Mouse (Mus musculus): ENCODE measurements around the gene Gm17359. TPM values are rescaled to one million over a fixed set of nuclear protein-coding genes. Genes with fewer than 3 reads are reported as not detected.

Gene Gm17359
- total and polyA plus RNA-seq, 3 experiments: not detected

DNA sequence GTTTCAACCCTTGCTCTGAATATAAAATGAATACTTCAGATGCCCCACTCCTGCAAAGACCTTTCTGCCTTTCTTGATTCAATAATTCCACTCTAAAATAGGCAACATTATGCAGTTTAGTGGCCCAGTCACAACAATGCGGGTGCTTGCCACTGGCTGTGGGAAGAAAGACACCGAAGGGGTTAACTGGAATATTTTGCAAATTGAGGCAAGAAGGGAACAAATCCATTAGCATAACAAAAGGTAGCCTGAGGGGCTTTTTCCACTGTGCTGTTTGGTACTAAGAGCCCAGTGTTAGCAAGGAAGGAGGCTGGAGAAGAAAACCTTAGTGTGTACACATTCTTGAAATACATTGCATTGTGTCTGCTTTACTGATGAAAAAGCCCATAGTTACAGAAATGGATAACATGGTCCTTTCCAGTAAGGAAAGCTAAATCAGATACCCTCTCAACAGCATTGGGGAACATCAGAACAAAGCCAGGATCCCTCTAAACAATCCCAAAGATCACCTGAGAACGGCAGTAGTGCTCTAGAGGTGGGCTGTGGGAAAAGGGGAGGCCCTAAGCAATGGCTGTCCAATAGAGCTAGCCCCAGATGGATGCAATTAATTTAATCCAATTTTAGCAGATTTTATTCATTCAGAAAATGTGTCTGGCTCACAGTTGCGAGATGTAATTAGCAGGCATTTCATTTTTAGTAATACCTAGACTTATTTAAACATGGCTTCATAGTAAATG, 80.7 kb downstream of the Gm17359 start:
- H3K4me3 ChIP-seq (ENCODE audit: low read depth, low read length): no peak overlapping the region
- TF ChIP-seq GATA1 (IDR thresholded peaks at IDR 0.05; ENCODE audit: borderline replicate concordance, low read length): no peak
- no peak for TF ChIP-seq POLR2AphosphoS5 (IDR thresholded peaks at IDR 0.05; ENCODE audit: insufficient replicate concordance, low read depth, low read length)
- TF ChIP-seq GATA2 (IDR thresholded peaks at IDR 0.05; ENCODE audit: borderline replicate concordance, low read depth, low read length): no peak
- TF ChIP-seq TAL1 (conservative IDR thresholded peaks at IDR 0.05; ENCODE audit: low read depth, low read length): no peak
- no peak for TF ChIP-seq CTCF (IDR thresholded peaks at IDR 0.05; ENCODE audit: low read depth, low read length)
- ATAC-seq (ENCODE audit: extremely low read depth, insufficient number of reproducible peaks, low FRiP score, poor library complexity, severe bottlenecking) (no peak), DNase-seq (ENCODE audit: low spot score) (no peak)
- no peaks in the 10 kb centered on the region for H3K36me3 ChIP-seq (replicated peaks)
- H3K27me3 ChIP-seq (ENCODE audit: insufficient read depth, low read length): peaks cover 20% of the 10 kb centered on the region
- H3K9me3 ChIP-seq (replicated peaks): no peaks in the 10 kb centered on the region
- no peaks in the 10 kb centered on the region for H3K4me1 ChIP-seq (ENCODE audit: insufficient read depth, low read depth, low read length)

DNA sequence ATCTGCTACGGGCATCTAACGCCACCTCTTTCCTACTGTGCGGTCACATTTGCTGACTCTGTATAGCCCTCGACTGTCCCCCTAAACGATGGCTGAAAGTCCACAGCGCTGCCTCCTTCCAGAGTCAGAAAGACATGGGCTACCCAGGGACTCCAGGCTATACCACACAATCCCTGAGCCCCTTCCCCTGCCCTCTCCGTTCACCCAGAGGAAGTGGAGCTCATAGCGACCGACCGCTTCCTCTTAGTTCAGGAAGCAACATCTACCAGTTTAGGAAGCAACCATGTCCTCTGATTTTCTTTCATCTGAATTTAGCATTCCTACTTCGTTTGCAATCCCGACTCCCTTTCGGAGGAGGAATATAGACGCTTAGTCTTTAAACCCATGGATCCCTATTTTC, 82.5 kb downstream of the Gm17359 start:
- TF ChIP-seq GATA1 (IDR thresholded peaks at IDR 0.05; ENCODE audit: borderline replicate concordance, low read length) (no peak), GATA2 (IDR thresholded peaks at IDR 0.05; ENCODE audit: borderline replicate concordance, low read depth, low read length) (no peak), POLR2AphosphoS5 (IDR thresholded peaks at IDR 0.05; ENCODE audit: insufficient replicate concordance, low read depth, low read length) (no peak), TAL1 (conservative IDR thresholded peaks at IDR 0.05; ENCODE audit: low read depth, low read length) (no peak)

DNA sequence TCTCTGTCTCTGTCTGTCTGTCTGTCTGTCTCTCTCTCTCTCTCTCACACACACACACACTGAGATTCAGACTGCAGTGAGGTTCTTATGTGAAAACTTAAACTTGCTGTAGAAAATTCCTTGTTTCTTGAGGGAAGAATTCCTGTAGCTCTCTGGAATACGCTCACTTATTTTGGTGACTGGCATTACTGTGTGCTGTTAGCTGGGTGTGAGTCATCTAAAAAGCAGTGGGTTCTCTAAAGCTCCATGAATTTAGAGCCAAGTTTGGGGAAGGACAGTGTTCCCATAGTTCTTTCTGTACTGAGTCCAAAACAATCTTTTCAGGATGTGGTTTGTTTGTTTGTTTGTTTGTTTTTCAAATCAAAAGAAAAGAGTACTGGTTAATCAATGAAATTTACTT, 89.0 kb downstream of the Gm17359 start:
- no peaks in the 10 kb centered on the region for H3K36me3 ChIP-seq (replicated peaks)
- DNase-seq (ENCODE audit: low spot score) (no peak), ATAC-seq (ENCODE audit: extremely low read depth, insufficient number of reproducible peaks, low FRiP score, poor library complexity, severe bottlenecking) (no peak)
- TF ChIP-seq TAL1 (conservative IDR thresholded peaks at IDR 0.05; ENCODE audit: low read depth, low read length) (no peak), GATA2 (IDR thresholded peaks at IDR 0.05; ENCODE audit: borderline replicate concordance, low read depth, low read length) (no peak), POLR2AphosphoS5 (IDR thresholded peaks at IDR 0.05; ENCODE audit: insufficient replicate concordance, low read depth, low read length) (no peak), GATA1 (IDR thresholded peaks at IDR 0.05; ENCODE audit: borderline replicate concordance, low read length) (no peak), CTCF (IDR thresholded peaks at IDR 0.05; ENCODE audit: low read depth, low read length) (no peak)
- H3K9me3 ChIP-seq (replicated peaks): no peaks in the 10 kb centered on the region
- peaks cover 3% of the 10 kb centered on the region; the same call in 1 of the 2 replicates for H3K4me1 ChIP-seq (ENCODE audit: insufficient read depth, low read depth, low read length)
- H3K4me3 ChIP-seq (ENCODE audit: low read depth, low read length): no peak overlapping the region
- H3K27me3 ChIP-seq (ENCODE audit: insufficient read depth, low read length): peaks cover 31% of the 10 kb centered on the region

More for the DNA sequence above, 82.5 kb downstream of the Gm17359 start:
- Histone ChIP-seq H3K4me3 (ENCODE audit: low read depth, low read length) (no peak overlapping the region), H3K9me3 (replicated peaks) (no peaks in the 10 kb centered on the region), H3K4me1 (ENCODE audit: insufficient read depth, low read depth, low read length) (no peaks in the 10 kb centered on the region), H3K27me3 (ENCODE audit: insufficient read depth, low read length) (peaks cover 17% of the 10 kb centered on the region), H3K36me3 (replicated peaks) (no peaks in the 10 kb centered on the region)
- ATAC-seq (ENCODE audit: extremely low read depth, insufficient number of reproducible peaks, low FRiP score, poor library complexity, severe bottlenecking) (no peak), DNase-seq (ENCODE audit: low spot score) (no peak)

DNA sequence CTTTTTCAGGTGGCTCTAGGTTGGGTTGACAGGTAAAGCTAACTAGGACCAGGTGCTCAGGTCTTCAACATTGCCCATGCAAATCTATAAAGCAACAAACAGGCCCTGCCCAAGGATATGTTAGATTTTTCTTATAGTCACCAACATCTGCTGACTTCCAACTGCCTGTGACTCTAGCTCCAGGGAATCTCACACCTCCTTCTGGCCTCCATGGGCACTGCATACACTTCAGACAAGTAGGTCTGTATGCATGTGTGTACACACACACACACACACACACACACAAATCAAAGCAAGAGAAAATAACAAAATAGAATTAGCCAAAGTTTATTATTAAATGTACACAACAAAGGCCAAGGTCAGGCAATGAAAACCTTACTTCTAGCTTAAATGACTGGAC, 97.1 kb downstream of the Gm17359 start:
- H3K36me3 ChIP-seq (replicated peaks): no peaks in the 10 kb centered on the region
- no peak overlapping the region for H3K4me3 ChIP-seq (ENCODE audit: low read depth, low read length)
- peaks cover 22% of the 10 kb centered on the region for H3K27me3 ChIP-seq (ENCODE audit: insufficient read depth, low read length)
- TF ChIP-seq GATA2 (IDR thresholded peaks at IDR 0.05; ENCODE audit: borderline replicate concordance, low read depth, low read length) (no peak), POLR2AphosphoS5 (IDR thresholded peaks at IDR 0.05; ENCODE audit: insufficient replicate concordance, low read depth, low read length) (no peak), TAL1 (conservative IDR thresholded peaks at IDR 0.05; ENCODE audit: low read depth, low read length) (no peak), GATA1 (IDR thresholded peaks at IDR 0.05; ENCODE audit: borderline replicate concordance, low read length) (no peak), CTCF (IDR thresholded peaks at IDR 0.05; ENCODE audit: low read depth, low read length) (no peak)
- no peaks in the 10 kb centered on the region for H3K9me3 ChIP-seq (replicated peaks)
- peaks cover 3% of the 10 kb centered on the region for H3K4me1 ChIP-seq (ENCODE audit: insufficient read depth, low read depth, low read length)
- no peak for DNase-seq (ENCODE audit: low spot score)
- ATAC-seq (ENCODE audit: extremely low read depth, insufficient number of reproducible peaks, low FRiP score, poor library complexity, severe bottlenecking): no peak

DNA sequence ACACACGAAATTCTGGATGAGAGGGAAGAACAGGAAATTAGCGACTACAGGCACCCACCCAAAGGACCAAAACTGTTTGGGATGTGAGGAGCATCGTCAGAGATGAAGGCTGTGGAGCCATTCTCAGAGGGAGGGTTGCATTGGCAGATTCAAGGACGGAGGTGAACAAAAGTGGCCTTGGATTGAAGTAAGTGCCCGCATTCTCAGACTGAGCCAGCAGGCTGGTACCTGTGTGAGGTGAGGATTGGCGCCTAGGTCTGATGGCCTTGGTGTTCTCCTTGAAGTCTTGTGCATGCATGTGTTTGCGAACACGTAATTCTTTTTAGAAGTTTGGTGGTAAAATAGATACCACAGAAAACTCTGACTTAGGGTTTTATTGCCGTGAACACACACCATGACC, 98.0 kb downstream of the Gm17359 start:
- ATAC-seq (ENCODE audit: extremely low read depth, insufficient number of reproducible peaks, low FRiP score, poor library complexity, severe bottlenecking): no peak
- H3K9me3 ChIP-seq (replicated peaks): no peaks in the 10 kb centered on the region

DNA sequence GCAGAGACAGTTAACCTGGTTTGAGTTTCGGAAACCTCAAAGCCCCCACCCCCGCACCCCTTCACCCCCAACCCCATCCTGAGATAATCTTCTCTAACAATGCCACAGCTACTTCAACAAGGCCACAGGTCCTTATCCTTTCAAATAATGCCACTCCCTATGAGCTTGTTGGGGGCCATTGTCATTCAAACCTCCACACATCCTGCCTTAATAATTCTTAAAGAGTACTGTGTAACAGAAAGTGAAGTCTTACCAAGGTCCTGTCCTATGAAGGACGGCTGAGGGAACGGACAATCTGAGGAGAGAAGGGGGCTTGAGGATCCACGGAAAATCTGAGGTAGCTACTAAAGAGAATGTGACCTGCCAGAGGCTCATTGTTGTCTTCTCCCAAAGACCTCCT, 98.5 kb downstream of the Gm17359 start:
- DNase-seq (ENCODE audit: low spot score): no peak

More for the DNA sequence above, 98.0 kb downstream of the Gm17359 start:
- TF ChIP-seq GATA2 (IDR thresholded peaks at IDR 0.05; ENCODE audit: borderline replicate concordance, low read depth, low read length) (no peak), GATA1 (IDR thresholded peaks at IDR 0.05; ENCODE audit: borderline replicate concordance, low read length) (no peak), TAL1 (conservative IDR thresholded peaks at IDR 0.05; ENCODE audit: low read depth, low read length) (no peak)
- H3K4me1 ChIP-seq (ENCODE audit: insufficient read depth, low read depth, low read length): peaks cover 3% of the 10 kb centered on the region; the same call in 1 of the 2 replicates
- peaks cover 20% of the 10 kb centered on the region for H3K27me3 ChIP-seq (ENCODE audit: insufficient read depth, low read length)
- no peaks in the 10 kb centered on the region for H3K36me3 ChIP-seq (replicated peaks)
- no peak for DNase-seq (ENCODE audit: low spot score)
- no peak overlapping the region for H3K4me3 ChIP-seq (ENCODE audit: low read depth, low read length)

More for the DNA sequence above, 98.5 kb downstream of the Gm17359 start:
- Histone ChIP-seq H3K4me1 (ENCODE audit: insufficient read depth, low read depth, low read length) (peaks cover 3% of the 10 kb centered on the region; the same call in 1 of the 2 replicates), H3K9me3 (replicated peaks) (no peaks in the 10 kb centered on the region), H3K4me3 (ENCODE audit: low read depth, low read length) (no peak overlapping the region), H3K27me3 (ENCODE audit: insufficient read depth, low read length) (peaks cover 16% of the 10 kb centered on the region), H3K36me3 (replicated peaks) (no peaks in the 10 kb centered on the region)
- ATAC-seq (ENCODE audit: extremely low read depth, insufficient number of reproducible peaks, low FRiP score, poor library complexity, severe bottlenecking): no peak
- TF ChIP-seq TAL1 (conservative IDR thresholded peaks at IDR 0.05; ENCODE audit: low read depth, low read length) (no peak), GATA2 (IDR thresholded peaks at IDR 0.05; ENCODE audit: borderline replicate concordance, low read depth, low read length) (no peak), GATA1 (IDR thresholded peaks at IDR 0.05; ENCODE audit: borderline replicate concordance, low read length) (no peak), POLR2AphosphoS5 (IDR thresholded peaks at IDR 0.05; ENCODE audit: insufficient replicate concordance, low read depth, low read length) (no peak), CTCF (IDR thresholded peaks at IDR 0.05; ENCODE audit: low read depth, low read length) (no peak)
